Mouse (Mus musculus) C2C12 (cell line): Measurements from ENCODE around the gene Csf3.
A peak's percentile ranks its signal among the peaks of the same experiment; 100 is the strongest.

ENCODE experiments used
- CEBPB ChIP-seq: IDR thresholded peaks from one replicate; pipeline ENCODE4 v1.6.1; 2011; ENCODE audit warnings: low read depth, mild to moderate bottlenecking, control low read depth, moderate library complexity
- CTCF ChIP-seq: IDR thresholded peaks from one replicate; pipeline ENCODE4 v1.5.1; 2011; ENCODE audit not compliant: control insufficient read depth, insufficient read depth, insufficient read length
- MAX ChIP-seq: IDR thresholded peaks from one replicate; pipeline ENCODE4 v1.6.1; 2011; ENCODE audit warnings: mild to moderate bottlenecking, control low read depth
- MYOD1 ChIP-seq: IDR thresholded peaks from one replicate; pipeline ENCODE4 v1.6.1; 2011; ENCODE audit warnings: low read depth; ENCODE audit not compliant: control insufficient read depth, insufficient read length
- MYOG ChIP-seq: IDR thresholded peaks from one replicate; pipeline ENCODE4 v1.6.1; 2011; ENCODE audit not compliant: control insufficient read depth, insufficient read length; ENCODE audit errors: extremely low read depth

GRCm38 (mm10) chr11:98741622-98742396, 40.7 kb downstream of the Csf3 start:
- TF ChIP-seq MYOD1 = no peak
- no peak for TF ChIP-seq MYOG
- peak; percentile 84 for TF ChIP-seq CTCF
- TF ChIP-seq CEBPB = no peak
- TF ChIP-seq MAX = no peak
